Mouse (Mus musculus) cerebellum, adult 2 months (tissue): ENCODE results near the gene Olfr1276.

Experiments
- CTCF ChIP-seq: fragments of 200-500 bp; IDR thresholded peaks from 2 replicates; pipeline ENCODE4 v1.5.1; 2011; ENCODE audit warnings: low read depth, mild to moderate bottlenecking, control low read depth, low read length, moderate library complexity, borderline replicate concordance; ENCODE audit not compliant: insufficient read depth
- POLR2A ChIP-seq: fragments of 200-500 bp; IDR thresholded peaks from 2 replicates; pipeline ENCODE4 v1.6.1; 2011; ENCODE audit warnings: low read length, control low read depth, borderline replicate concordance; ENCODE audit not compliant: insufficient read depth

GRCm38 (mm10) chr2:111229502-111229901 lies 24.8 kb upstream of the Olfr1276 start, which contains the start of gene 4930430A15Rik:
- TF ChIP-seq CTCF: no peak
- TF ChIP-seq POLR2A: no peak
